Mouse (Mus musculus) heart, embryonic 10.5 days (tissue): ENCODE results near the gene Scn4a. TPM values are rescaled to one million over a fixed set of nuclear protein-coding genes. Genes with fewer than 3 reads are reported as not detected.

ENCODE experiments used
- DNase-seq: peaks from one replicate; pipeline ENCODE4 v3.0.0-alpha.2; 2017; ENCODE audit warnings: low spot score
- H3K27ac ChIP-seq: fragments of 300-500 bp; sonication (generic); 2 replicates; pipeline ENCODE4 v1.5.1; 2016; ENCODE audit warnings: mild to moderate bottlenecking
- H3K27me3 ChIP-seq: fragments of 300-500 bp; sonication (generic); 2 replicates; pipeline ENCODE4 v1.6.1; 2016; ENCODE audit warnings: mild to moderate bottlenecking; ENCODE audit not compliant: poor library complexity, insufficient read depth, severe bottlenecking
- H3K36me3 ChIP-seq: fragments of 300-500 bp; sonication (generic); 2 replicates; pipeline ENCODE4 v1.6.1; 2016; ENCODE audit warnings: mild to moderate bottlenecking, moderate library complexity
- H3K4me1 ChIP-seq: fragments of 300-500 bp; sonication (generic); 2 replicates; pipeline ENCODE4 v1.6.1; 2016; ENCODE audit warnings: mild to moderate bottlenecking
- H3K4me3 ChIP-seq: fragments of 300-500 bp; sonication (generic); 2 replicates; pipeline ENCODE4 v1.5.1; 2016; ENCODE audit warnings: mild to moderate bottlenecking, moderate library complexity
- H3K9me3 ChIP-seq: fragments of 300-500 bp; sonication (generic); 2 replicates; pipeline ENCODE4 v1.6.1; 2016; ENCODE audit warnings: mild to moderate bottlenecking, moderate library complexity
- WGBS: fragments of 180-500 bp; shearing (Covaris S2); methylation state at CpG from one replicate; pipeline ENCODE4 v1.1.7; 2016; 5-methylcytosine and 5-hydroxymethylcytosine counted together
- polyA plus RNA-seq: library from polyadenylated mRNA; unstranded; fragments of >200 nt; fragmentation: Nextera tagmentation; extraction: Ambion mirVana; gene quantifications from 2 replicates; pipeline ENCODE4 v1.2.1, GENCODE M21; 2016

The Scn4a gene
- polyA plus RNA-seq, 1 experiment from 2014 or later, result 0.20 TPM

GRCm38 (mm10) chr11:106306758-106307157 lies 46.3 kb downstream of the Scn4a start:
- DNase-seq, result no peak
- Histone ChIP-seq H3K9me3 (no peaks in the 10 kb centered on the region), H3K27me3 (0 out of 2 replicates have a peak, but pooled peaks cover 2% of the 10 kb centered on the region), H3K27ac (no peak overlapping the region), H3K4me3 (no peak overlapping the region), H3K4me1 (0 out of 2 replicates have a peak, but pooled peaks cover 2% of the 10 kb centered on the region), H3K36me3 (no peaks in the 10 kb centered on the region)
- WGBS, result 85% methylated on average over 9 of the region's 9 CpGs

DNA sequence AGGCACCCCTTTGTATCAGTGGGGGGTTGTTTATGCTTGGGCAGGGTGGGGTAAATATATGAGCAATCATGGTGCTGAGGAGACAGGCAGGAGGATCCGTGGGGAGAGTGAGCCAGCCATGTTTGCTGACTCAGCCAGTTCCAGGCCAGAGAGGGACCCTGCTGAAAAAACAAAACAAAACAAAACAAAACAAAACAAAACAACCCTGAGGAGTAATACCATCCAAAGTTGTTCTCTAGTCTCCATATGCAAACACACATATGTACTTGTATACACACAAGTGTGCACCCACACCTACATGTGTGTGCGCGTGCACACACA lies 47.1 kb downstream of the Scn4a start:
- peaks cover 9% of the 10 kb centered on the region; the same call in 1 of the 2 replicates for H3K27me3 ChIP-seq
- no peaks in the 10 kb centered on the region for H3K36me3 ChIP-seq
- H3K4me1 ChIP-seq, result 0 out of 2 replicates have a peak, but pooled peaks cover 2% of the 10 kb centered on the region
- WGBS, result 72% methylated on average over 3 of the region's 3 CpGs
- no peak overlapping the region for H3K27ac ChIP-seq
- no peak for DNase-seq
- no peaks in the 10 kb centered on the region for H3K9me3 ChIP-seq
- no peak overlapping the region for H3K4me3 ChIP-seq

DNA sequence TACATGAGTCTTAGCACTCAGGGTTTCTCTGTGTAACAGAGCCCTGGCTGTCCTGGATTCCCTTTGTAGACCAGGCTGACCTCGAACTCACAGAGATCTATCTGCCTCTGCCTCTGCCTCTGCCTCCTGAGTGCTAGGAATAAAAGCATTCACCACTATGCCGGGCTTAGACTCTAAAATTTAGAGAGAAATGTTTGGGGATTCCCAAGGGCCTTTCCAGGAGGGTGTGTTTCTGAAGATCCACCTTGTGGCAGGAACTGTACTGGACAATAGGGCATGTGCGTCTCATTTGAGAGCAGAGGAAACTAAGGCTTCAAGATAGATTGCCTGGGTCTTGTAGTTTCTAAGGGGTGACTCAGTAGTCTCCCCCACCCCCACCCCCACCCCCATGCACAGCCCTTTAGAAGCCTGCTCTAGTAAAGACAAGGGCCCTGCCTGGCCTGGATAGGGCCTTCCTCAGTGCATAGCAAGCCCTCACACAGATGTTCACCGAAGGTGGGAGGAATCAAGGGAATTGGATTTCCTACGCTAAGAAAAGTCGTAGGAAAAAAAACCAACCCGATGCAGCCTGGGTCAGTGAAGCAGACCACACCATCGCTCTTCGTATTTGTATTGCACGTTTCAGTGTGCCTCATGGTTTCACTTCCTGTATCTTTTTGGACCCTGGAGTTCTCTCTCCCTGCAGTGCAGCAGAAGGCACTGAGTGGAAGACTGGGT lies 47.6 kb downstream of the Scn4a start:
- WGBS, result 79% methylated on average over 10 of the region's 10 CpGs
- H3K36me3 ChIP-seq, result no peaks in the 10 kb centered on the region

GRCm38 (mm10) chr11:106302634-106303033 lies 50.5 kb downstream of the Scn4a start:
- no peaks in the 10 kb centered on the region for H3K36me3 ChIP-seq
- H3K27me3 ChIP-seq, result peaks cover 10% of the 10 kb centered on the region; the same call in 1 of the 2 replicates
- H3K4me3 ChIP-seq, result no peak overlapping the region
- DNase-seq, result no peak
- H3K27ac ChIP-seq, result no peak overlapping the region
- no peaks in the 10 kb centered on the region for H3K9me3 ChIP-seq
- no peaks in the 10 kb centered on the region for H3K4me1 ChIP-seq
- WGBS, result 19% methylated on average over 2 of the region's 2 CpGs

More for the DNA sequence above, 47.6 kb downstream of the Scn4a start:
- Histone ChIP-seq H3K4me1 (0 out of 2 replicates have a peak, but pooled peaks cover 2% of the 10 kb centered on the region), H3K27ac (no peak overlapping the region), H3K4me3 (no peak overlapping the region), H3K9me3 (no peaks in the 10 kb centered on the region), H3K27me3 (peaks cover 10% of the 10 kb centered on the region; the same call in 1 of the 2 replicates)
- no peak for DNase-seq

GRCm38 (mm10) chr11:106301765-106302164 lies 51.3 kb downstream of the Scn4a start, which contains the start of gene Gh:
Gh (minus strand) TSS chr11:106301865.
- Histone ChIP-seq H3K27me3 (peaks cover 10% of the 10 kb centered on the region; the same call in 1 of the 2 replicates), H3K36me3 (no peaks in the 10 kb centered on the region), H3K4me1 (no peaks in the 10 kb centered on the region), H3K27ac (no peak within 1 kb of the TSS), H3K4me3 (no peak within 1 kb of the TSS), H3K9me3 (no peaks in the 10 kb centered on the region)
- 78% methylated on average over 9 of the region's 9 CpGs for WGBS
- DNase-seq, result no peak

- no peak for DNase-seq
- Histone ChIP-seq H3K27me3 (no peaks in the 10 kb centered on the region), H3K4me1 (no peaks in the 10 kb centered on the region; the same call in none of the 2 replicates), H3K4me3 (no peak overlapping the region), H3K27ac (no peak overlapping the region), H3K36me3 (no peaks in the 10 kb centered on the region), H3K9me3 (no peaks in the 10 kb centered on the region)
- 95% methylated on average over 2 of the region's 2 CpGs for WGBS
Observed at GRCm38 (mm10) chr11:106291861-106292260, 61.2 kb downstream of the Scn4a start.

GRCm38 (mm10) chr11:106290376-106290775 lies 62.7 kb downstream of the Scn4a start:
- H3K27ac ChIP-seq, result no peak overlapping the region
- 83% methylated on average over 5 of the region's 5 CpGs for WGBS
- H3K9me3 ChIP-seq, result no peaks in the 10 kb centered on the region
- no peak for DNase-seq
- no peak overlapping the region for H3K4me3 ChIP-seq
- 0 out of 2 replicates have a peak, but pooled peaks cover 1% of the 10 kb centered on the region for H3K27me3 ChIP-seq
- no peaks in the 10 kb centered on the region; the same call in none of the 2 replicates for H3K4me1 ChIP-seq
- H3K36me3 ChIP-seq, result no peaks in the 10 kb centered on the region

GRCm38 (mm10) chr11:106289369-106289768 lies 63.7 kb downstream of the Scn4a start:
- WGBS, result 61% methylated on average over 8 of the region's 8 CpGs
- Histone ChIP-seq H3K36me3 (no peaks in the 10 kb centered on the region), H3K27ac (no peak overlapping the region), H3K4me1 (no peaks in the 10 kb centered on the region; the same call in none of the 2 replicates), H3K4me3 (no peak overlapping the region), H3K27me3 (0 out of 2 replicates have a peak, but pooled peaks cover 4% of the 10 kb centered on the region), H3K9me3 (no peaks in the 10 kb centered on the region)
- no peak for DNase-seq

DNA sequence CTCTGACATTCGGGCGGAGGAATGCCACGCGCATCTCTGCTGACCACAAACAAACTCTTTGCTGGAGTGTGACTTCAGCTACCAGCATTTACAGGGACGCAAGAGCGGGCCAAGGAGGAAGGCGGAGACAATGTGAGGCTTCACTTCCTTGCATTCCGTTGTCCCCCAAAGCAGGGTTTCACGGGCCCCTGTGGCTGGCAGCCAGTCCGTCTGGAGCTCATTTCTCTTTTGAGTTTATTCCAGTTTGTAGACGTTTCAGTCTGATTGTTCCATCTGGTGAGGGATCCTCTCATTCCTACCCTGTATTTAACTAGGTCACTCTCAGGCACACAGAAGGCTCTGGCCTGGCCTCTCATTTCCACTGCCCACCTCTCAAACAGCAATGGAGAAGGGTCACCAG lies 66.1 kb downstream of the Scn4a start:
- Histone ChIP-seq H3K4me1 (no peaks in the 10 kb centered on the region; the same call in none of the 2 replicates), H3K36me3 (no peaks in the 10 kb centered on the region), H3K27ac (no peak overlapping the region), H3K4me3 (no peak overlapping the region), H3K9me3 (no peaks in the 10 kb centered on the region), H3K27me3 (peaks cover 4% of the 10 kb centered on the region; the same call in 1 of the 2 replicates)
- WGBS, result 74% methylated on average over 11 of the region's 11 CpGs
- no peak for DNase-seq

DNA sequence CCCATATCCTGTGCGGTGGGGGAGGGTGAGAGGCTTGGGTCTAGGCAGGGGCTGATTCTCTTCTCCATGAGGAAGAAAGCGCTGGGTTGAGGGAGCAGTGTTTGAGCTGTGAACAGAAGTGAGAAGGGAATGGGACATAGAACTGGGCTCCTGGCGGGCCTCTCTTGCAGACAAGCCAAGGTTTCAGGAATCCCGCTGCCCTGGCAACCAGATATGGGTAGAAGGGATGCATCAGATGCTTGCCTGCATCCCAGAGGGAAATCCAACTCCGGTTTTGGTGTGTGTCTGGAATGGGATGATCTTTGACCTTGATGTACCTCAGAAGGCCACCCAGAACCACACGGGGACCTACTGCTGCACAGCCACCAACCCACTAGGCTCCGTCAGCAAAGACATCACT lies 66.9 kb downstream of the Scn4a start:
- no peak overlapping the region for H3K4me3 ChIP-seq
- no peak overlapping the region for H3K27ac ChIP-seq
- H3K27me3 ChIP-seq, result peaks cover 4% of the 10 kb centered on the region; the same call in 1 of the 2 replicates
- H3K9me3 ChIP-seq, result no peaks in the 10 kb centered on the region
- no peaks in the 10 kb centered on the region; the same call in none of the 2 replicates for H3K4me1 ChIP-seq
- 72% methylated on average over 7 of the region's 7 CpGs for WGBS
- no peak for DNase-seq
- no peaks in the 10 kb centered on the region for H3K36me3 ChIP-seq

GRCm38 (mm10) chr11:106284126-106284525 lies 69.0 kb downstream of the Scn4a start:
- Histone ChIP-seq H3K9me3 (no peaks in the 10 kb centered on the region), H3K36me3 (no peaks in the 10 kb centered on the region), H3K27me3 (peaks cover 4% of the 10 kb centered on the region; the same call in 1 of the 2 replicates), H3K27ac (no peak overlapping the region), H3K4me1 (no peaks in the 10 kb centered on the region), H3K4me3 (no peak overlapping the region)
- WGBS, result 67% methylated on average over 8 of the region's 8 CpGs
- DNase-seq, result no peak

DNA sequence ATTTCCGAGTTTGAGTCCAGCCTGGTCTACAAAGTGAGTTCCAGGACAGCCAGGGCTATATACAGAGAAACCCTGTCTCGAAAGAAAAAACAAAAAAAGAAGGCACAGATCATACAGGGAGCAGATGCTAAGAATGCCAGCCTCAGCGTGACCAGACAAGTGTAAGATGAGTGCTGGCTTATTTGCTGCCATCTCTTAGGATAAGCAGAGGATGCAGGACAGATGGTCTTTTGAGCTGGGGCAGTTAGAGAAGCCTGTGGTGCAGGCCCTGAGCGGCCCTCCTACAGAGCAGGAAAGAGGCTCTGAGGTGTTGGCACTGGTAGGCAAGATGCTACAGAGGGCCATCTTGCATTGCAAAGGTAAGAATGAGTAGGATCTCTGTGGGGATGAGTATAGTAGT lies 69.7 kb downstream of the Scn4a start:
- Histone ChIP-seq H3K27ac (no peak overlapping the region), H3K4me1 (no peaks in the 10 kb centered on the region), H3K4me3 (no peak overlapping the region), H3K9me3 (no peaks in the 10 kb centered on the region), H3K27me3 (peaks cover 4% of the 10 kb centered on the region; the same call in 1 of the 2 replicates), H3K36me3 (no peaks in the 10 kb centered on the region)
- no peak for DNase-seq
- WGBS, result 70% methylated on average over 4 of the region's 4 CpGs

GRCm38 (mm10) chr11:106282452-106282851 lies 70.6 kb downstream of the Scn4a start:
- no peaks in the 10 kb centered on the region for H3K4me1 ChIP-seq
- no peaks in the 10 kb centered on the region for H3K9me3 ChIP-seq
- no peak overlapping the region for H3K27ac ChIP-seq
- peaks cover 4% of the 10 kb centered on the region; the same call in 1 of the 2 replicates for H3K27me3 ChIP-seq
- no peak overlapping the region for H3K4me3 ChIP-seq
- no peaks in the 10 kb centered on the region for H3K36me3 ChIP-seq
- WGBS, result 79% methylated on average over 6 of the region's 6 CpGs
- no peak for DNase-seq
